Mouse (Mus musculus): ENCODE data around the gene Kif18b.

- TF ChIP-seq CTCF (IDR thresholded peaks at IDR 0.05; ENCODE audit: extremely low read depth, insufficient read depth, low read length), result peak; percentile 18; the same call in 1 of the 2 replicates
- TF ChIP-seq POLR2A (IDR thresholded peaks at IDR 0.05; ENCODE audit: extremely low read depth, insufficient read depth, low read length), result no peak
Observed at GRCm38 (mm10) chr11:102925351-102925717, 410 bp upstream of the Kif18b start.

Data from cortical plate, adult 2 months (tissue).